Mouse (Mus musculus) heart, embryonic 15.5 days (tissue): ENCODE data around the gene Med25. TPM values are rescaled to one million over a fixed set of nuclear protein-coding genes. Genes with fewer than 3 reads are reported as not detected.
A peak's percentile ranks its signal among the peaks of the same experiment; 100 is the strongest.

Experiments
- ATAC-seq: fragments of 200-750 bp; cut with Nextera tagmentation; replicated peaks from 2 replicates; pipeline ENCODE4 v1.8.0; 2017; ENCODE audit warnings: low read depth, moderate TSS enrichment; ENCODE audit not compliant: insufficient number of reproducible peaks, insufficient read depth, low FRiP score
- H3K27ac ChIP-seq: fragments of 300-500 bp; sonication (generic); 2 replicates; pipeline ENCODE4 v1.5.1; 2015; ENCODE audit warnings: mild to moderate bottlenecking, inconsistent platforms
- H3K27me3 ChIP-seq: fragments of 300-500 bp; sonication (generic); 2 replicates; pipeline ENCODE4 v1.6.1; 2015; ENCODE audit warnings: inconsistent platforms
- H3K36me3 ChIP-seq: fragments of 300-500 bp; sonication (generic); 2 replicates; pipeline ENCODE4 v1.6.1; 2015; ENCODE audit warnings: mild to moderate bottlenecking, inconsistent platforms
- H3K4me1 ChIP-seq: fragments of 300-500 bp; sonication (generic); replicated peaks from 2 replicates; pipeline ENCODE4 v1.6.1; 2015; ENCODE audit warnings: inconsistent platforms
- H3K4me2 ChIP-seq: fragments of 300-500 bp; sonication (generic); 2 replicates; pipeline ENCODE4 v1.6.1; 2015; ENCODE audit warnings: inconsistent platforms, mild to moderate bottlenecking, moderate library complexity
- H3K4me3 ChIP-seq: fragments of 300-500 bp; sonication (generic); 2 replicates; pipeline ENCODE4 v1.5.1; 2015; ENCODE audit warnings: mild to moderate bottlenecking, inconsistent platforms
- H3K9ac ChIP-seq: fragments of 300-500 bp; sonication (generic); 2 replicates; pipeline ENCODE4 v1.6.1; 2015; ENCODE audit warnings: mild to moderate bottlenecking, inconsistent platforms
- H3K9me3 ChIP-seq: fragments of 300-500 bp; sonication (generic); replicated peaks from 2 replicates; pipeline ENCODE4 v1.6.1; 2016; ENCODE audit warnings: inconsistent platforms
- WGBS: fragments of 180-500 bp; shearing (Covaris S2); methylation state at CpG from one replicate; pipeline ENCODE4 v1.1.7; 2015; ENCODE audit warnings: mixed read lengths; 5-methylcytosine and 5-hydroxymethylcytosine counted together
- polyA plus RNA-seq: library from polyadenylated mRNA; unstranded; fragments of >200 nt; fragmentation: Nextera tagmentation; extraction: Ambion mirVana; gene quantifications from 2 replicates; pipeline ENCODE4 v1.2.1, GENCODE M21; 2015

Med25 gene
- polyA plus RNA-seq, 1 experiment from 2014 or later: 72.9 TPM

- Histone ChIP-seq H3K9ac (peak within 1 kb of the TSS; percentile 100), H3K4me3 (peak within 1 kb of the TSS; percentile 97), H3K4me1 (peaks cover 63% of the 10 kb centered on the region), H3K27ac (peak within 1 kb of the TSS; percentile 100), H3K27me3 (no peaks in the 10 kb centered on the region), H3K36me3 (peaks cover 3% of the 10 kb centered on the region; the same call in 1 of the 2 replicates), H3K4me2 (peak within 1 kb of the TSS; percentile 87), H3K9me3 (no peaks in the 10 kb centered on the region)
- 4% methylated on average over 29 of the region's 29 CpGs for WGBS
- ATAC-seq: peak; percentile 91
Observed at GRCm38 (mm10) chr7:44869697-44870528, 22.6 kb downstream of the Med25 start, which contains the start of gene Ptov1. TSS of gene Ptov1 (minus strand) at chr7:44869788.

GRCm38 (mm10) chr7:44868919-44869696 lies 23.4 kb downstream of the Med25 start:
- under 1% methylated on average over 97 of the region's 108 CpGs for WGBS
- H3K4me2 ChIP-seq: peak overlapping the region; percentile 87
- peak overlapping the region; percentile 97 for H3K4me3 ChIP-seq
- H3K4me1 ChIP-seq: peaks cover 71% of the 10 kb centered on the region
- H3K27ac ChIP-seq: peak overlapping the region; percentile 100
- H3K9ac ChIP-seq: peak overlapping the region; percentile 100
- H3K27me3 ChIP-seq: no peaks in the 10 kb centered on the region
- peak; percentile 61 for ATAC-seq
- no peaks in the 10 kb centered on the region for H3K9me3 ChIP-seq
- peaks cover 11% of the 10 kb centered on the region for H3K36me3 ChIP-seq

GRCm38 (mm10) chr7:44868465-44868864 lies 24.0 kb downstream of the Med25 start:
- H3K36me3 ChIP-seq: peaks cover 18% of the 10 kb centered on the region
- peak overlapping the region; percentile 100 for H3K9ac ChIP-seq
- H3K9me3 ChIP-seq: no peaks in the 10 kb centered on the region
- peaks cover 76% of the 10 kb centered on the region for H3K4me1 ChIP-seq
- WGBS: 8% methylated on average over 16 of the region's 16 CpGs
- H3K27me3 ChIP-seq: no peaks in the 10 kb centered on the region
- peak overlapping the region; percentile 100 for H3K27ac ChIP-seq
- H3K4me3 ChIP-seq: peak overlapping the region; percentile 97
- H3K4me2 ChIP-seq: peak overlapping the region; percentile 87
- ATAC-seq: no peak

- no peak for ATAC-seq
Observed at GRCm38 (mm10) chr7:44867802-44868201, 24.7 kb downstream of the Med25 start.

GRCm38 (mm10) chr7:44867010-44867702 lies 25.4 kb downstream of the Med25 start:
- no peak for ATAC-seq
- Histone ChIP-seq H3K36me3 (peaks cover 31% of the 10 kb centered on the region), H3K9me3 (no peaks in the 10 kb centered on the region), H3K4me2 (peak overlapping the region; percentile 87), H3K9ac (peak overlapping the region; percentile 43), H3K27ac (peak overlapping the region; percentile 100), H3K27me3 (no peaks in the 10 kb centered on the region), H3K4me1 (peaks cover 65% of the 10 kb centered on the region), H3K4me3 (peak overlapping the region; percentile 97)
- 62% methylated on average over 19 of the region's 19 CpGs for WGBS

More at GRCm38 (mm10) chr7:44867802-44868201, 24.7 kb downstream of the Med25 start:
- peak overlapping the region; percentile 100 for H3K27ac ChIP-seq
- peak overlapping the region; percentile 97 for H3K4me3 ChIP-seq
- H3K9ac ChIP-seq: peak overlapping the region; percentile 100
- H3K27me3 ChIP-seq: no peaks in the 10 kb centered on the region
- 35% methylated on average over 9 of the region's 9 CpGs for WGBS
- H3K4me1 ChIP-seq: peaks cover 72% of the 10 kb centered on the region
- peaks cover 24% of the 10 kb centered on the region for H3K36me3 ChIP-seq
- H3K9me3 ChIP-seq: no peaks in the 10 kb centered on the region
- H3K4me2 ChIP-seq: peak overlapping the region; percentile 87

GRCm38 (mm10) chr7:44866276-44867009 lies 26.1 kb downstream of the Med25 start:
- H3K4me1 ChIP-seq: peaks cover 67% of the 10 kb centered on the region
- H3K9me3 ChIP-seq: no peaks in the 10 kb centered on the region
- no peaks in the 10 kb centered on the region for H3K27me3 ChIP-seq
- peak overlapping the region; percentile 97 for H3K4me3 ChIP-seq
- H3K9ac ChIP-seq: peak overlapping the region; percentile 34
- peak; percentile 21 for ATAC-seq
- H3K4me2 ChIP-seq: peak overlapping the region; percentile 87
- WGBS: 28% methylated on average over 15 of the region's 15 CpGs
- H3K36me3 ChIP-seq: peaks cover 35% of the 10 kb centered on the region
- peak overlapping the region; percentile 100 for H3K27ac ChIP-seq

GRCm38 (mm10) chr7:44864595-44865542 lies 27.6 kb downstream of the Med25 start:
- peaks cover 70% of the 10 kb centered on the region for H3K4me1 ChIP-seq
- peak overlapping the region; percentile 87 for H3K4me2 ChIP-seq
- peak overlapping the region; percentile 27 for H3K9ac ChIP-seq
- no peaks in the 10 kb centered on the region for H3K27me3 ChIP-seq
- peak overlapping the region; percentile 100 for H3K27ac ChIP-seq
- H3K9me3 ChIP-seq: no peaks in the 10 kb centered on the region
- H3K36me3 ChIP-seq: peaks cover 35% of the 10 kb centered on the region
- H3K4me3 ChIP-seq: 0 out of 2 replicates have a peak overlapping the region, but pooled peaks have one; percentile 0
- no peak for ATAC-seq
- 65% methylated on average over 24 of the region's 24 CpGs for WGBS

- peaks cover 35% of the 10 kb centered on the region for H3K36me3 ChIP-seq
Observed at GRCm38 (mm10) chr7:44863982-44864494, 28.5 kb downstream of the Med25 start.

GRCm38 (mm10) chr7:44863210-44863609 lies 29.3 kb downstream of the Med25 start:
- H3K4me1 ChIP-seq: peaks cover 72% of the 10 kb centered on the region
- H3K4me3 ChIP-seq: no peak overlapping the region
- ATAC-seq: no peak
- H3K9me3 ChIP-seq: no peaks in the 10 kb centered on the region
- no peak overlapping the region for H3K9ac ChIP-seq
- H3K27me3 ChIP-seq: no peaks in the 10 kb centered on the region
- 83% methylated on average over 14 of the region's 14 CpGs for whole genome bisulfite sequencing
- peaks cover 35% of the 10 kb centered on the region for H3K36me3 ChIP-seq
- H3K4me2 ChIP-seq: no peak overlapping the region
- H3K27ac ChIP-seq: no peak overlapping the region

More at GRCm38 (mm10) chr7:44863982-44864494, 28.5 kb downstream of the Med25 start:
- no peaks in the 10 kb centered on the region for H3K27me3 ChIP-seq
- H3K4me1 ChIP-seq: peaks cover 73% of the 10 kb centered on the region
- peak overlapping the region; percentile 100 for H3K27ac ChIP-seq
- no peaks in the 10 kb centered on the region for H3K9me3 ChIP-seq
- no peak overlapping the region for H3K9ac ChIP-seq
- 82% methylated on average over 11 of the region's 11 CpGs for whole genome bisulfite sequencing
- H3K4me2 ChIP-seq: no peak overlapping the region
- no peak overlapping the region for H3K4me3 ChIP-seq
- no peak for ATAC-seq
